ENCODE assay signal across 7 mouse cellular contexts in genomic region chr13:45827619-45828018, GRCm38 (mm10).
DNase-seq lines count a peak whose midpoint lies in the region; ATAC-seq lines count a peak whose summit lies in the region.

No protein-coding gene starts in this region.

- WGBS in midbrain, embryonic 13.5 days: 73% methylated on average over 4 of the region's 4 CpGs
- 57% methylated on average over 4 of the region's 4 CpGs for WGBS in midbrain, embryonic 15.5 days

- DNase-seq in adrenal gland, postnatal 25 days: peak; percentile 55
- DNase-seq in gastrocnemius, postnatal 10 days: peak; percentile 15
- peak; percentile 48 to 49 for DNase-seq in lung, postnatal 4 days
- no peak for DNase-seq in thymus, adult 18-20 months

- no peaks in the 10 kb centered on the region for H3K27me3 ChIP-seq in midbrain, embryonic 13.5 days
- no peaks in the 10 kb centered on the region for H3K27me3 ChIP-seq in midbrain, embryonic 15.5 days (replicated peaks)

- H3K36me3 ChIP-seq in midbrain, embryonic 13.5 days: no peaks in the 10 kb centered on the region
- H3K36me3 ChIP-seq in midbrain, embryonic 15.5 days (replicated peaks): no peaks in the 10 kb centered on the region

- no peak for ATAC-seq in midbrain, embryonic 13.5 days
- no peak for ATAC-seq in midbrain, embryonic 15.5 days (replicated peaks)
- no peak for ATAC-seq in CD4-positive, CD25-positive, alpha-beta regulatory T cell, adult 4 months

- H3K9me3 ChIP-seq in midbrain, embryonic 13.5 days: no peaks in the 10 kb centered on the region
- no peaks in the 10 kb centered on the region for H3K9me3 ChIP-seq in midbrain, embryonic 15.5 days

- peaks cover 3% of the 10 kb centered on the region; the same call in 1 of the 2 replicates for H3K4me1 ChIP-seq in midbrain, embryonic 13.5 days (replicated peaks)
- H3K4me1 ChIP-seq in midbrain, embryonic 15.5 days: no peaks in the 10 kb centered on the region

- H3K4me2 ChIP-seq in midbrain, embryonic 13.5 days (replicated peaks): no peak overlapping the region
- no peak overlapping the region for H3K4me2 ChIP-seq in midbrain, embryonic 15.5 days

- H3K4me3 ChIP-seq in midbrain, embryonic 13.5 days (replicated peaks): no peak overlapping the region
- no peak overlapping the region for H3K4me3 ChIP-seq in midbrain, embryonic 15.5 days

- 0 out of 2 replicates have a peak overlapping the region, but pooled peaks have one; percentile 9 for H3K27ac ChIP-seq in midbrain, embryonic 13.5 days
- no peak overlapping the region for H3K27ac ChIP-seq in midbrain, embryonic 15.5 days

- no peak overlapping the region for H3K9ac ChIP-seq in midbrain, embryonic 13.5 days (replicated peaks)
- H3K9ac ChIP-seq in midbrain, embryonic 15.5 days: no peak overlapping the region

Comparison
In these comparisons a context has a peak if more than half of its experiments do, and no peak if none do; other contexts are left out.
1. DNase-seq: peak in adrenal gland, postnatal 25 days (single experiment), gastrocnemius, postnatal 10 days (single experiment) and lung, postnatal 4 days (2 of 2); none in thymus, adult 18-20 months (0 of 2).